13 mouse cellular contexts compared by ENCODE assay signal in genomic region chr19:23968125-23968861, GRCm38 (mm10).
DNase-seq lines count a peak whose midpoint lies in the region; ATAC-seq and TF ChIP-seq lines count a peak whose summit lies in the region.
"Had no signal": no experiment of that assay in that cellular context is flagged by ENCODE, and none has a peak within 500 bp of the region (broad histone marks: within the 10 kb centered on the region; RNA-seq: fewer than 3 reads in every experiment).

No protein-coding gene starts in this region.

- no peak overlapping the region for H3K4me3 ChIP-seq in intestine, embryonic 14.5 days (ENCODE audit: low read depth, low read length)
- H3K4me3 ChIP-seq in left cerebral cortex, adult 2 months = no peak overlapping the region
- no peak overlapping the region for H3K4me3 ChIP-seq in midbrain, embryonic 16.5 days (ENCODE audit: low read depth, low read length)
- H3K4me3 ChIP-seq: myocyte had no signal

- intact Hi-C loops in left cerebral cortex, adult 2 months (cut with DNase I) = loop anchor here (2.0 to 10.0 kb wide), 2 partner anchors 53 to 423 kb away; no protein-coding TSS in a partner anchor

- no peaks in the 10 kb centered on the region for H3K9me3 ChIP-seq in intestine, embryonic 14.5 days (ENCODE audit: control insufficient read depth, low read length)
- H3K9me3 ChIP-seq in midbrain, embryonic 16.5 days (replicated peaks; ENCODE audit: control insufficient read depth, low read length, poor library complexity, severe bottlenecking) = no peaks in the 10 kb centered on the region

- H3K36me3 ChIP-seq in intestine, embryonic 14.5 days (ENCODE audit: control insufficient read depth, insufficient read depth, low read length) = no peaks in the 10 kb centered on the region
- no peaks in the 10 kb centered on the region for H3K36me3 ChIP-seq in midbrain, embryonic 16.5 days (ENCODE audit: control insufficient read depth, insufficient read depth, low read length)

- peak; percentile 60 for DNase-seq in 3T3-L1 (ENCODE audit: low read depth, low spot score)
- DNase-seq in NIH3T3 (ENCODE audit: low read depth) = peak; percentile 17
- no peak for DNase-seq in intestine, embryonic 14.5 days (ENCODE audit: low spot score)
- DNase-seq in lung, postnatal 10 days = peak; percentile 72
- no peak for DNase-seq in gastrocnemius, adult 18-20 months (ENCODE audit: low spot score)
- no peak for DNase-seq in left cerebral cortex, adult 2 months (ENCODE audit: extremely low spot score in 1 of 2, low spot score in 2 of 2)
- DNase-seq: adrenal gland, postnatal 25 days; embryo, embryonic 11 days; kidney, adult 8-10 months; thymus, postnatal 36 days had no signal

- H3K27me3 ChIP-seq in intestine, embryonic 14.5 days (replicated peaks; ENCODE audit: control insufficient read depth, insufficient read depth, low read length) = no peaks in the 10 kb centered on the region
- no peaks in the 10 kb centered on the region for H3K27me3 ChIP-seq in midbrain, embryonic 16.5 days (ENCODE audit: control insufficient read depth, insufficient read depth, low read depth, low read length)

- WGBS in intestine, embryonic 14.5 days = 65% methylated on average over 5 of the region's 5 CpGs
- WGBS in midbrain, embryonic 16.5 days = 48% methylated on average over 5 of the region's 5 CpGs

- no peak overlapping the region for H3K9ac ChIP-seq in intestine, embryonic 14.5 days (ENCODE audit: low read length)
- no peak overlapping the region for H3K9ac ChIP-seq in midbrain, embryonic 16.5 days (ENCODE audit: low read depth, low read length)

- 0 out of 2 replicates have a peak, but pooled peaks have one; percentile 28 for ATAC-seq in intestine, embryonic 14.5 days (replicated peaks; ENCODE audit: low FRiP score, low TSS enrichment, low read depth)
- ATAC-seq in midbrain, embryonic 16.5 days = no peak

- no peak overlapping the region for H3K4me2 ChIP-seq in intestine, embryonic 14.5 days (ENCODE audit: low read length)
- no peak overlapping the region for H3K4me2 ChIP-seq in midbrain, embryonic 16.5 days (ENCODE audit: low read length)
- H3K4me2 ChIP-seq: liver, embryonic 11.5 days had no signal

- H3K27ac ChIP-seq in intestine, embryonic 14.5 days (ENCODE audit: low read depth) = no peak overlapping the region
- H3K27ac ChIP-seq in left cerebral cortex, adult 2 months = no peak overlapping the region
- H3K27ac ChIP-seq in midbrain, embryonic 16.5 days (ENCODE audit: low read length) = no peak overlapping the region

- H3K4me1 ChIP-seq in intestine, embryonic 14.5 days (replicated peaks; ENCODE audit: control insufficient read depth, insufficient read depth, low read length) = peaks cover 8% of the 10 kb centered on the region; the same call in 1 of the 2 replicates
- H3K4me1 ChIP-seq in midbrain, embryonic 16.5 days (ENCODE audit: control insufficient read depth, insufficient read depth, low read length) = peaks cover 7% of the 10 kb centered on the region

- TF ChIP-seq CTCF in left cerebral cortex, adult 2 months (IDR thresholded peaks at IDR 0.05) = no peak

Comparison
In these comparisons a context has a peak if more than half of its experiments do, and no peak if none do; other contexts are left out.
1. DNase-seq: peak in 3T3-L1 (single experiment), NIH3T3 (single experiment) and lung, postnatal 10 days (single experiment); none in intestine, embryonic 14.5 days (single experiment), gastrocnemius, adult 18-20 months (single experiment) and left cerebral cortex, adult 2 months (0 of 2).